Mouse (Mus musculus): ENCODE results near the gene Klhdc3. TPM values are rescaled to one million over a fixed set of nuclear protein-coding genes. Genes with fewer than 3 reads are reported as not detected.

Klhdc3 gene
- total and polyA plus RNA-seq, 3 experiments = 19.5 to 126 (median 72.3) TPM

DNA sequence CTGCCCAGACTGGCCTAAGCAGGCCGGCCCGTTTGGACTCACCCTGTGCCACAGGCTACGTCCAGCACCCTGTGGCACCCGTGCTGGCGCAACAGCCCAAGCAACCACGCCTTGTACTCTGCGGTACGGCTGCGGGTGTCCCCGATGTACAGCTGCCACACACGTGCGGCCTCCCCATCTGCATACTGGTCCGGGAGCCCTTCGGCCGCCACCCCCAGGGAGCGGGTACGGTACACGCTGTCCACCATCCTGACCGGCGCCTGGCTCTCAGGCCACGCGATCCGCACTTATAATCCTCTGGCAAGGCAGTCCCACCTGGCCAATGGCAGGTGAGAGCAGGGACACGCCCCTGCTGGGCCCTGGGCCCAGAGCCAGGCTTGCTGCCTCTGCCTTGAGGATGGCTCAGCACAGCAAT, 48.2 kb upstream of the Klhdc3 start, which contains the start of gene Gnmt:
Gene Gnmt, minus strand, starts transcription at position 265 of the 415 bp plus-strand sequence.
- H3K9ac ChIP-seq (ENCODE audit: insufficient read depth, low read depth) = no peak within 1 kb of the TSS
- no peak for DNase-seq (ENCODE audit: extremely low read depth)
- H3K27ac ChIP-seq (ENCODE audit: insufficient read depth, low read depth) = no peak within 1 kb of the TSS
- no peaks in the 10 kb centered on the region for H3K79me2 ChIP-seq (replicated peaks; ENCODE audit: control insufficient read depth, extremely low read depth, insufficient read depth, poor library complexity, severe bottlenecking)
- dilution Hi-C loops (cut with MboI; ENCODE audit: extremely low pct_ligation_motif_present, extremely low pct_unique_long_range_greater_than_20kb, low sequenced_read_pairs) = no loop called here
- TF ChIP-seq E2F4 (IDR thresholded peaks at IDR 0.05; ENCODE audit: insufficient replicate concordance, low read depth, low read length) = no peak
- no peak for TF ChIP-seq ELF1 (IDR thresholded peaks at IDR 0.05; ENCODE audit: low read depth, low read length)
- no peak for TF ChIP-seq MAX (IDR thresholded peaks at IDR 0.05; ENCODE audit: low read length)
- no peak for TF ChIP-seq CHD2 (IDR thresholded peaks at IDR 0.05; ENCODE audit: low read length)
- TF ChIP-seq SIN3A (IDR thresholded peaks at IDR 0.05; ENCODE audit: low read length) = no peak
- no peak for TF ChIP-seq MAZ (IDR thresholded peaks at IDR 0.05; ENCODE audit: low read depth, low read length)
- H3K4me2 ChIP-seq (ENCODE audit: insufficient read depth, low read depth, poor library complexity, severe bottlenecking) = no peak within 1 kb of the TSS
- H3K27me3 ChIP-seq (replicated peaks) = no peaks in the 10 kb centered on the region
- no peak within 1 kb of the TSS for H3K4me3 ChIP-seq (replicated peaks in 1 of 3; ENCODE audit: low read depth in 2 of 3, low read length in 2 of 3, poor library complexity in 1 of 3)
- H3K36me3 ChIP-seq (replicated peaks in 1 of 2; ENCODE audit: control insufficient read depth in 1 of 2, insufficient read depth in 1 of 2, low read length in 1 of 2) = peaks cover 17 to 47% of the 10 kb centered on the region in 2 experiments
- H3K4me1 ChIP-seq (ENCODE audit: control insufficient read depth in 1 of 2, insufficient read depth in 2 of 2) = peaks cover 0 to 6% of the 10 kb centered on the region in 2 experiments; a peak in 2 of 4 replicates
- H3K9me3 ChIP-seq (replicated peaks; ENCODE audit: low read length) = no peaks in the 10 kb centered on the region
- in situ Hi-C loops (cut with MboI; ENCODE audit: low pct_ligation_motif_present, low pct_unique_long_range_greater_than_20kb, low sequenced_read_pairs) = no loop called here

DNA sequence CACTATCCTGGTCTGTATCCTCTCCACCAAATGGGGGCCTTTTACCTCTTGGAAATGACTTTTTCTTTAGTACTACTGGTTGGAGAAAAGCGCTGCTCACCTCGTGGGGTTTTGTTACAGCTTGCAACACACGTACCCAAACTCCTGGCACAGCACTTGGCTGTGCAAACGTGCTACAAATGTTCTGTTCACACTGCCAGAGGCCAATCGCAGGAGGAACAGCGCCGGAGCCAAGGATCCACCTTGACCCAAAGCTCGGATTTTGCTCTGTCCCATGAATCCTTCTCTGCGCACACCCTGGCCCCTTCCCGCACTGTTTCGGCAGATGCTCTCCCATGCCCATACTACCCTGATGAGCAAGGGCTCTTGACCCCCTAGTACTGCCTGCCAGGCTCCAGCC, 47.8 kb upstream of the Klhdc3 start:
- TF ChIP-seq JUN (IDR thresholded peaks at IDR 0.05; ENCODE audit: insufficient read depth, low read depth, low read length) (no peak), MXI1 (IDR thresholded peaks at IDR 0.05; ENCODE audit: low read depth, low read length) (no peak), MAZ (IDR thresholded peaks at IDR 0.05; ENCODE audit: low read depth, low read length) (no peak), TCF12 (IDR thresholded peaks at IDR 0.05; ENCODE audit: low read depth, low read length) (no peak), HCFC1 (IDR thresholded peaks at IDR 0.05; ENCODE audit: low read depth, low read length) (no peak), ZC3H11A (IDR thresholded peaks at IDR 0.05; ENCODE audit: low read depth, low read length) (no peak), USF2 (conservative IDR thresholded peaks at IDR 0.05; ENCODE audit: low read depth, low read length) (no peak), POLR2AphosphoS2 (IDR thresholded peaks at IDR 0.05; ENCODE audit: low read depth, low read length) (no peak)
- in situ Hi-C loops (cut with MboI; ENCODE audit: low pct_ligation_motif_present, low pct_unique_long_range_greater_than_20kb, low sequenced_read_pairs) (no loop called here), dilution Hi-C loops (cut with MboI; ENCODE audit: extremely low pct_ligation_motif_present, extremely low pct_unique_long_range_greater_than_20kb, low sequenced_read_pairs) (no loop called here)
- Histone ChIP-seq H3K4me2 (ENCODE audit: insufficient read depth, low read depth, poor library complexity, severe bottlenecking) (no peak overlapping the region), H3K27ac (ENCODE audit: insufficient read depth, low read depth) (no peak overlapping the region), H3K4me1 (ENCODE audit: control insufficient read depth in 1 of 2, insufficient read depth in 2 of 2) (peaks cover 0 to 1% of the 10 kb centered on the region in 2 experiments; a peak in 2 of 4 replicates), H3K36me3 (replicated peaks in 1 of 2; ENCODE audit: control insufficient read depth in 1 of 2, insufficient read depth in 1 of 2, low read length in 1 of 2) (peaks cover 21 to 47% of the 10 kb centered on the region in 2 experiments), H3K9me3 (replicated peaks; ENCODE audit: low read length) (no peaks in the 10 kb centered on the region), H3K4me3 (replicated peaks in 1 of 3; ENCODE audit: low read depth in 2 of 3, low read length in 2 of 3, poor library complexity in 1 of 3) (no peak overlapping the region), H3K27me3 (replicated peaks) (no peaks in the 10 kb centered on the region), H3K9ac (ENCODE audit: insufficient read depth, low read depth) (no peak overlapping the region), H3K79me2 (replicated peaks; ENCODE audit: control insufficient read depth, extremely low read depth, insufficient read depth, poor library complexity, severe bottlenecking) (no peaks in the 10 kb centered on the region)
- no peak for DNase-seq (ENCODE audit: extremely low read depth)

DNA sequence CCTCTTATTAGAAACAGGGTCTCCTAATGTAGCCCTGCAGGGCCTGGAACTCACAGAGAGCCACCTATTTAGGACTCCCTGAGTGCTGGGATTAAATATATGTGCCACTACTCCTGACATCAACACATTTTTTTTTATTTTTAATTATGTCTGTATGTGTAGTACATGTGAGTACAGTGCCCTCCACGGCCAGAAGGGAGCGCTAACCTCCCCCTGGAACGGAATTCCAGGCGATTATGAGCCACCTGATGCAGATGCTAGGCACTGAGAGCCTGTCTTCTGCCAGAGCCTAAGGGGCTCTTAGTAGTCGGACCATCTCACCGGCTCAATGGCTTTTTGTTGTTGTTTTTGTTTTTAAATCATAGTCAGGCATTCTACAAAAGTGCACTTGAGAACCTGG, 47.3 kb upstream of the Klhdc3 start:
- peaks cover 26 to 49% of the 10 kb centered on the region in 2 experiments for H3K36me3 ChIP-seq (replicated peaks in 1 of 2; ENCODE audit: control insufficient read depth in 1 of 2, insufficient read depth in 1 of 2, low read length in 1 of 2)
- H3K9ac ChIP-seq (ENCODE audit: insufficient read depth, low read depth) = no peak overlapping the region
- TF ChIP-seq ZNF384 (IDR thresholded peaks at IDR 0.05; ENCODE audit: low read depth, low read length) (no peak), RAD21 (IDR thresholded peaks at IDR 0.05; ENCODE audit: low read depth, low read length) (peak; percentile 25), SMC3 (IDR thresholded peaks at IDR 0.05; ENCODE audit: low read depth, low read length) (peak; percentile 34), IRF4 (IDR thresholded peaks at IDR 0.05; ENCODE audit: low read depth, low read length) (no peak), CTCF (conservative IDR thresholded peaks at IDR 0.05 in 1 of 2, IDR thresholded peaks at IDR 0.05 in 1 of 2; ENCODE audit: low read depth in 2 of 2, low read length in 2 of 2) (peak in 1 of 2 experiments; percentile 41; a peak in 2 of 4 replicates), TCF12 (IDR thresholded peaks at IDR 0.05; ENCODE audit: low read depth, low read length) (no peak)
- no peaks in the 10 kb centered on the region for H3K9me3 ChIP-seq (replicated peaks; ENCODE audit: low read length)
- in situ Hi-C loops (cut with MboI; ENCODE audit: low pct_ligation_motif_present, low pct_unique_long_range_greater_than_20kb, low sequenced_read_pairs) (no loop called here), dilution Hi-C loops (cut with MboI; ENCODE audit: extremely low pct_ligation_motif_present, extremely low pct_unique_long_range_greater_than_20kb, low sequenced_read_pairs) (no loop called here)
- H3K4me3 ChIP-seq (replicated peaks in 1 of 3; ENCODE audit: low read depth in 2 of 3, low read length in 2 of 3, poor library complexity in 1 of 3) = no peak overlapping the region
- no peak overlapping the region for H3K4me2 ChIP-seq (ENCODE audit: insufficient read depth, low read depth, poor library complexity, severe bottlenecking)
- H3K27me3 ChIP-seq (replicated peaks) = no peaks in the 10 kb centered on the region
- DNase-seq (ENCODE audit: extremely low read depth) = no peak
- H3K79me2 ChIP-seq (replicated peaks; ENCODE audit: control insufficient read depth, extremely low read depth, insufficient read depth, poor library complexity, severe bottlenecking) = no peaks in the 10 kb centered on the region
- no peaks in the 10 kb centered on the region for H3K4me1 ChIP-seq (ENCODE audit: control insufficient read depth in 1 of 2, insufficient read depth in 2 of 2)
- no peak overlapping the region for H3K27ac ChIP-seq (ENCODE audit: insufficient read depth, low read depth)

Data from CH12.LX (cell line).